Mouse (Mus musculus): ENCODE measurements at regions not wholly inside any gene's neighbourhood (a gene's known extent, or its start where the extent isn't known, plus 50 kb on each side); places are given as distances from the start of the nearest gene placed in this dataset.

DNA sequence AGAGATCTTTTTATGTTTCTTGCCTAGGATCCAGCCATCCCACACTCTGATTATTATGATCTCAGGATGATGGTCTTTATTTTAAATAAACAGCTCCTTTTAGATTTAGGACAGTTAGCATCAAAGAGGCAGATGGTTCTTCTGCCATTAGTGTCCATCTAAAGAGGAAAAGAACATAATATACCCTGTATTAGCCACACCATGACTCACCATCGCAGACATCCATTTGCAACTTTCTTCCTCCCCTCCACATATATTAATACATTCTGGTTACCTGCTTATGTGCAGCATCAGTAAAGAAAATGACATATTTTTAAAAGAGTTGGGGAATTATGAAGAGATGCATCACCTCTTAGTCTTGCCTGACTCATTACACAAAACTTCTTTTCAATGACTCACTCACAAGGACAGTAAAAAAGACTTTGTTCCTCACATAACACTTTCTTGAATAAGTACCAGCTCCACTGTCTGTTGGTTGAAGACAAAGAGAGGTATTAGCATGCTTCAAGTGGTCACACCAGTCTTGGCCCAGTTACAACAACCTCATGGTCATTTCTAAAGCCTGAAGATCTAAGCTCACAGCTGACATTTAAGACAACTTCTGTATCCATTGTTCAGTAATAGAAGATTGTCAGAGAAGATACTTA lies 766.9 kb upstream of the Celf2 start:
- H3K4me2 ChIP-seq: no peak overlapping the region
- no peak overlapping the region for H3K4me3 ChIP-seq (replicated peaks)
- H3K4me1 ChIP-seq: no peaks in the 10 kb centered on the region
- ATAC-seq (replicated peaks; ENCODE audit: low FRiP score): no peak
- H3K27me3 ChIP-seq: no peaks in the 10 kb centered on the region
- no peak overlapping the region for H3K27ac ChIP-seq
- H3K36me3 ChIP-seq: no peaks in the 10 kb centered on the region
- H3K9ac ChIP-seq: no peak overlapping the region
- 86% methylated on average over 1 of the region's 1 CpGs for WGBS
- H3K9me3 ChIP-seq (replicated peaks): no peaks in the 10 kb centered on the region
